Mouse (Mus musculus): ENCODE data around the gene Gm9376. TPM values are rescaled to one million over a fixed set of nuclear protein-coding genes. Genes with fewer than 3 reads are reported as not detected.
A peak's percentile ranks its signal among the peaks of the same experiment; 100 is the strongest.

The Gm9376 gene
- polyA plus RNA-seq, 1 experiment from 2014 or later: not detected

DNA sequence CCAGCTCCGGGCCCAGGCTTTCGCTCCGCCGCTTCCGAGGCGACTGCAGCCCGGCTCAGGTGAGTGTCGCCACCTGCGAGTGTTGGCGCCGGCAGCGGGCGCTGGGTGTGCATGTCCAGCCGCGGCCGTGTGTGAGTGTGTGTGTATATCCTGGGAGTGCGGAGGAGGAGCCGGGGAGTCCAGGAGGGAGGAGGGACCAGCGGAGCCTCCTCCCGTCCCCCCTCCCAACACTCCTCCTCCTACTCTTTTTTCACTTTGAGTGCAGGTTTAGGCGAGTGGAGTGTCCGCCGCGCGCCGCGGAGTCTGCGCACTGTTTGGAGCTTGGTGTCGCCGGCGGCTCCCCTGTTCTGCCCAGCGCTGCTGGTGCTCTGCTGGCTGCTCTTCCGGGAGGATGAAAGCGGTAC, 29.9 kb upstream of the Gm9376 start, which contains the start of gene Sox21:
Sox21 (minus strand) TSS at position 145 of the 404 bp plus-strand sequence.
- ATAC-seq (replicated peaks; ENCODE audit: low FRiP score): peak; percentile 84
- no peak within 1 kb of the TSS for H3K27ac ChIP-seq
- peaks cover 91% of the 10 kb centered on the region for H3K27me3 ChIP-seq
- peaks cover 32% of the 10 kb centered on the region for H3K4me1 ChIP-seq
- peak within 1 kb of the TSS; percentile 24 for H3K9ac ChIP-seq
- peak within 1 kb of the TSS; percentile 97 for H3K4me2 ChIP-seq
- under 1% methylated on average over 33 of the region's 34 CpGs for WGBS
- no peaks in the 10 kb centered on the region for H3K9me3 ChIP-seq (replicated peaks)
- no peaks in the 10 kb centered on the region for H3K36me3 ChIP-seq
- H3K4me3 ChIP-seq (replicated peaks): peak within 1 kb of the TSS; percentile 56

GRCm38 (mm10) chr14:118237786-118238185, 29.0 kb upstream of the Gm9376 start:
- Histone ChIP-seq H3K27me3 (peaks cover 82% of the 10 kb centered on the region), H3K27ac (no peak overlapping the region), H3K4me2 (no peak overlapping the region), H3K4me3 (replicated peaks) (no peak overlapping the region), H3K9me3 (replicated peaks) (peaks cover 2% of the 10 kb centered on the region), H3K36me3 (no peaks in the 10 kb centered on the region), H3K9ac (no peak overlapping the region), H3K4me1 (peaks cover 32% of the 10 kb centered on the region)
- 12% methylated on average over 6 of the region's 6 CpGs for WGBS
- ATAC-seq (replicated peaks; ENCODE audit: low FRiP score): no peak

DNA sequence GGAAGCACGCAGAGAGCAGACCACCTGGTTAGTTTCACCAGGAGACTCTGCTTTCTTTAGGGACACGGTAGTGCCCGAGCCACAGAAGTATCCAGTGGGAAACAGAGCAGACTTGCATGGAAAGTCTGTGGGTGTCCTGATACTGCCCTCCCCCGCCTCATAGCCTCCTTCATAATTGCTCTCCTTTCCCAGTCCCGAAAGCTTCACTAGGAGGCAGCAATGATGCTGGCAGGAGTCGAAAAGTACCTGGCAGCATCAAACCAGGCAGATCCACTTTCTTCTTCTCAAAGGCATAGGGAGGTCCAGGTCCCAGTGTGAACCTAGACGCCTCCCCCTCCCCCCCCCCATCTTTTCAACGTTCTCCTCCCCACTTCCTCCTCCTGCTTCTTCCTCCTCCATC, 27.4 kb upstream of the Gm9376 start:
- Histone ChIP-seq H3K9me3 (replicated peaks) (peaks cover 18% of the 10 kb centered on the region), H3K9ac (no peak overlapping the region), H3K4me2 (no peak overlapping the region), H3K36me3 (no peaks in the 10 kb centered on the region), H3K4me3 (replicated peaks) (no peak overlapping the region), H3K27me3 (peaks cover 68% of the 10 kb centered on the region), H3K4me1 (peaks cover 31% of the 10 kb centered on the region), H3K27ac (no peak overlapping the region)
- 3% methylated on average over 8 of the region's 8 CpGs for WGBS
- ATAC-seq (replicated peaks; ENCODE audit: low FRiP score): no peak

DNA sequence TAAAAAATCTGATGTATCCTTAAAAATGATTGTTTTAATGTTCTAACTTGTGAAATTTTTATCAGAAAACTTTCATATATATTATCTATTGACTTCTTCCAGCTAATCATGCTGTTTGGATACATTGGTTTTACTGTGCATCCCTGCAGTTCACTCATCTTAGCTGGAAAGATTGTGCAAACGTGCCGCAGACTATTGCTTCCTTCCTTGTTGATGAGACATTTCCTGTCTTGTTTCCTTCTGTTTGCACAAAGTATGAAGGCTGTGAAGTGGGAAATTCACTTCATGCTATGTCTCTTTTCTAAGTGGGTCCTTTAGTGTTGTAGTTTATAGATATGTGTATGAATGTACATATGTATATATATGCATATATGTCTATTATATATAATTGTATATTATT, 25.3 kb upstream of the Gm9376 start:
- Histone ChIP-seq H3K27ac (no peak overlapping the region), H3K9ac (no peak overlapping the region), H3K36me3 (no peaks in the 10 kb centered on the region), H3K27me3 (peaks cover 48% of the 10 kb centered on the region), H3K4me1 (peaks cover 10% of the 10 kb centered on the region), H3K4me2 (no peak overlapping the region), H3K9me3 (replicated peaks) (peaks cover 18% of the 10 kb centered on the region), H3K4me3 (replicated peaks) (no peak overlapping the region)
- ATAC-seq (replicated peaks; ENCODE audit: low FRiP score): no peak
- WGBS: 75% methylated on average over 2 of the region's 2 CpGs

- Histone ChIP-seq H3K4me1 (no peaks in the 10 kb centered on the region), H3K4me3 (replicated peaks) (no peak overlapping the region), H3K9me3 (replicated peaks) (no peaks in the 10 kb centered on the region), H3K27ac (no peak overlapping the region), H3K4me2 (no peak overlapping the region), H3K36me3 (no peaks in the 10 kb centered on the region), H3K27me3 (no peaks in the 10 kb centered on the region), H3K9ac (no peak overlapping the region)
- 83% methylated on average over 6 of the region's 6 CpGs for WGBS
- no peak for ATAC-seq (replicated peaks; ENCODE audit: low FRiP score)
Observed at GRCm38 (mm10) chr14:118253381-118253780, 13.4 kb upstream of the Gm9376 start.

DNA sequence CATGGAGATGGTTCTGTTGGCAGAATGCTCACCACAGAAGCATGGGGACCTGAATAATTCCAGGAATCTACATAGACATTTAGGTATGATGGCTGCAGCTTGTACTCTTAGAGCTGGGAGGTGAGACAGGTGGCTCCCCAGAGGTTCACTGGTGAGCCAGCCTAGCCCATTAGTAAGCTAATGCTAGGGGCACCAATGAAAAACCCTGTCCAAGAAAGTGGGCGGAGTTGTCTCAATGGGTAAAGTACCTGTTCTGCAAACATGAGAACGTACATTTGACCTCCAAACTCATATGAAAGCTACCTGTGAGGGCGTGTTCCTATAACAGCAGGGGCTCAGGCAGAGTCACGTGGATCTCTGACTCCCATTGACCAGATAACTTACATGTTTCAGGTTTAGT, 2.1 kb downstream of the Gm9376 start:
- 84% methylated on average over 4 of the region's 4 CpGs for WGBS
- H3K36me3 ChIP-seq: no peaks in the 10 kb centered on the region
- ATAC-seq (replicated peaks; ENCODE audit: low FRiP score): no peak

GRCm38 (mm10) chr14:118272594-118273555, 6.1 kb downstream of the Gm9376 start:
- Histone ChIP-seq H3K4me1 (no peaks in the 10 kb centered on the region), H3K9ac (no peak overlapping the region), H3K27me3 (no peaks in the 10 kb centered on the region), H3K4me2 (no peak overlapping the region), H3K36me3 (no peaks in the 10 kb centered on the region), H3K4me3 (replicated peaks) (no peak overlapping the region), H3K9me3 (replicated peaks) (no peaks in the 10 kb centered on the region), H3K27ac (no peak overlapping the region)
- no peak for ATAC-seq (replicated peaks; ENCODE audit: low FRiP score)
- WGBS: 86% methylated on average over 6 of the region's 6 CpGs

More for the DNA sequence above, 2.1 kb downstream of the Gm9376 start:
- H3K9ac ChIP-seq: no peak overlapping the region
- no peaks in the 10 kb centered on the region for H3K27me3 ChIP-seq
- H3K4me3 ChIP-seq (replicated peaks): no peak overlapping the region
- no peak overlapping the region for H3K27ac ChIP-seq
- no peaks in the 10 kb centered on the region for H3K9me3 ChIP-seq (replicated peaks)
- H3K4me2 ChIP-seq: no peak overlapping the region
- no peaks in the 10 kb centered on the region for H3K4me1 ChIP-seq

DNA sequence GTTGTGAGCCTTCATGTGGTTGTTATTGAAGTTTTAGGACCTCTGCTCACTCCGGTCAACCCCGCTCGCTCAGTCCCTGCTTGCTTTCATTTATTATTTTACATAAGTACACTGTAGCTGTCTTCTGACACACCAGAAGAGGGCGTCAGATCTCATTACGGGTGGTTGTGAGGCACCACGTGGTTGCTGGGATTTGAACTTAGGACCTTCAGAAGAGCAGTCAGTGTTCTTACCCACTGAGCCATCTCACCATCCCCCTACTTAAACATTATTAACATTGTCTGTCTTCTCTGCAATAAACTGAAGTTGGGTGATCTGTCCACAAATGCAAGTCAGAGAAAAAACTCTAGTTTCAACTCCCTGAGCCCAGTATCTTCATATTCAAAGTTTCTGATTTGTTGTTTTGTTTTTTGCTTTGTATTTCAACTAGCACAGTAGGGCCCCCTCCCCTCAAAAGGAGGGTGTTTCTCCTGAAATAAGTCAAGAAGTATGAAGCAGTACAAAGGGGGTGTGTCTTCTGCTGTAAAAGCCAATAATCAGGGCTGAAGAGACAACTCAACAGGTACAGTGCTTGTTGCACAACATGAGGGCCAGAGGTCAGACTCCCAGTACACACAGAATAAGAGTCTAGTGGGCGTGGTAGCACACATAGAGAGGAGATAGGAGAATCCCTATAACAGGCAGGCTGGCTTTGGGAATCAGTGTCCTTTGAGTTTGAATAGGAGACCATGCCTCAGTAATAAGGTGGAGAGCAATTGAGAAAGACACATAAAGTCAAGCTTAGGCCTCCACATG, 11.1 kb downstream of the Gm9376 start:
- H3K4me1 ChIP-seq: no peaks in the 10 kb centered on the region
- H3K9me3 ChIP-seq (replicated peaks): no peaks in the 10 kb centered on the region
- no peak overlapping the region for H3K4me3 ChIP-seq (replicated peaks)
- 81% methylated on average over 7 of the region's 7 CpGs for WGBS
- H3K4me2 ChIP-seq: no peak overlapping the region
- H3K27me3 ChIP-seq: no peaks in the 10 kb centered on the region
- ATAC-seq (replicated peaks; ENCODE audit: low FRiP score): no peak
- H3K27ac ChIP-seq: no peak overlapping the region
- H3K9ac ChIP-seq: no peak overlapping the region
- no peaks in the 10 kb centered on the region for H3K36me3 ChIP-seq

DNA sequence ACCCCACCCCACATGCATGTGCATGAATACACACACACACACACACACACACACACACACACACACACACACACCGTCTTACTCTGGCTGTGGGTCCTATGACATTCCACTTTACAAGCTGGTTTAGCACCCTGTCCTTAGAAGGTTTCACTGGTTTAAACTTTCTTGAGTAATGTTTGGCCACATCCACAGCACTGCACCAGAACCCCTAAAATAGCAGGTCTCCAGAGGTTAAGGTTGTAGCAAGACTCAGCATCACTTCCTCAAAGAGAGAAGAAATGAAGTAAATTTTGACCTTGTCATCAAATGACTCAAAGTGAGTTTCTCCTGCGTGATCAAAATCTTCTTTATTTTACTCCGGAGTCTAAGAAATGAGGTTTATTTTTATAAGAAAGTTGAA, 15.5 kb downstream of the Gm9376 start:
- Histone ChIP-seq H3K4me3 (replicated peaks) (no peak overlapping the region), H3K36me3 (no peaks in the 10 kb centered on the region), H3K4me2 (no peak overlapping the region), H3K27ac (no peak overlapping the region), H3K4me1 (no peaks in the 10 kb centered on the region), H3K9me3 (replicated peaks) (no peaks in the 10 kb centered on the region), H3K9ac (no peak overlapping the region), H3K27me3 (no peaks in the 10 kb centered on the region)
- WGBS: 94% methylated on average over 3 of the region's 3 CpGs
- ATAC-seq (replicated peaks; ENCODE audit: low FRiP score): no peak

DNA sequence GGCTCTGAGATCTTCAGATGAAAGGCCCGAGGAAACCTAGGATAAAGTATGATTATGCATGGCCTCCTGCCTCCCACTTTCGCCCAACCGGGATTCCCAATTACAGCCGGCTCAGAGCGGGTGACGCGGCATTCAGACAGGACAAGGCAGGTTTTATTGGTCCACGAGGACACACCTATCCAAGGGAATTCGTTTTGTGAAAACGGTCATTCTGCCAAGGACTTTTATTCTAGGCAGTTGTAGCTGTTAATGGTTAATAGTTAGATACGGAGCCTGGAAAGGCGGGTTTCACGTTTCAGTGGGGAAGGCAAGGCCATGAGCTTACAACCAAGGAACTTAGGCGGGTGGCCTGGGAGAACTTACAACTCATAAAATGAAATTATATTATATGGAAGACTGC, 16.2 kb downstream of the Gm9376 start:
- no peaks in the 10 kb centered on the region for H3K36me3 ChIP-seq
- ATAC-seq (replicated peaks; ENCODE audit: low FRiP score): peak; percentile 75
- no peak overlapping the region for H3K27ac ChIP-seq
- 52% methylated on average over 14 of the region's 14 CpGs for WGBS
- H3K9ac ChIP-seq: no peak overlapping the region
- H3K4me3 ChIP-seq (replicated peaks): no peak overlapping the region
- no peak overlapping the region for H3K4me2 ChIP-seq
- no peaks in the 10 kb centered on the region for H3K9me3 ChIP-seq (replicated peaks)
- no peaks in the 10 kb centered on the region for H3K4me1 ChIP-seq
- no peaks in the 10 kb centered on the region for H3K27me3 ChIP-seq

DNA sequence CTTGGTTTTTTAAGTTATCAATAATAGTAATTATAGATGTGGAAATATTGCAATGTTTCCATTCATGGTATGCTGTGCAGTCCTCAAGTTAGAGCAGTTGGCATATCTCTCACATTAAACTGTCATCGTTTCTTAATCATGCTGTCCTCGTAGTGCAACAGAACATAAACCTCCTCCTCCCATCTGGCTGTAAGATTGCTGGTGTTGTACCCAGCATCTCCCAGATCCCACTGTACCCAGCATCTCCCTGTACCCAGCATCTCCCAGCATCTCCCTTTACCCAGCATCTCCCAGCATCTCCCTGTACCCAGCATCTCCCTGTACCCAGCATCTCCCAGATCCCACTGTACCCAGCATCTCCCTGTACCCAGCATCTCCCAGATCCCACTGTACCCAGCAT, 19.3 kb downstream of the Gm9376 start:
- Histone ChIP-seq H3K27ac (no peak overlapping the region), H3K4me2 (no peak overlapping the region), H3K27me3 (no peaks in the 10 kb centered on the region), H3K4me3 (replicated peaks) (no peak overlapping the region), H3K4me1 (no peaks in the 10 kb centered on the region), H3K9ac (no peak overlapping the region), H3K9me3 (replicated peaks) (no peaks in the 10 kb centered on the region), H3K36me3 (no peaks in the 10 kb centered on the region)
- 43% methylated on average over 2 of the region's 2 CpGs for WGBS
- ATAC-seq (replicated peaks; ENCODE audit: low FRiP score): no peak

DNA sequence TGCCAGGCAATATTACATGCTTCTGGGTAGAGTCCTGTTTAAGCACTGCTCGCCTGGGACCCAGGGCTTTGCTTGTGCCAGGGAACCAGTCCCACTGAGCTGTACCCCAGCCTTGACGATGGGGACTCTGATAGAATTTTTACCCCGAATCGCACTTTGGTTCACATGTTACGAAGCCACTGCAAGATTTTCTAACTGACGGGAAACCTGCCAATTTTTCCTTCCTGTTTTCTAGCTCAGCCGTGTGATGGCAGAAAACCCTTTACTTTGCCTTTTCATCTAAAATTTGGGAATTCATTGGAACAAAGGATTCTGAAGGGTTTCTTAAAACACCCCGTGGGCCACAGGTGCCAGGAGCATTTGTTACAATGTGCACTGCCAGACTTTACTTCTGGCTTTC, 22.4 kb downstream of the Gm9376 start:
- H3K27me3 ChIP-seq: no peaks in the 10 kb centered on the region
- no peak overlapping the region for H3K27ac ChIP-seq
- H3K9me3 ChIP-seq (replicated peaks): no peaks in the 10 kb centered on the region
- WGBS: 88% methylated on average over 8 of the region's 8 CpGs
- no peaks in the 10 kb centered on the region for H3K4me1 ChIP-seq
- H3K4me2 ChIP-seq: no peak overlapping the region
- no peaks in the 10 kb centered on the region for H3K36me3 ChIP-seq
- H3K9ac ChIP-seq: no peak overlapping the region
- no peak for ATAC-seq (replicated peaks; ENCODE audit: low FRiP score)
- no peak overlapping the region for H3K4me3 ChIP-seq (replicated peaks)

Measured in kidney, embryonic 15.5 days (tissue).